ENCODE assay signal across 19 mouse cellular contexts in genomic region chr1:35697218-35697617, GRCm38 (mm10).
DNase-seq lines count a peak whose midpoint lies in the region; ATAC-seq and TF ChIP-seq lines count a peak whose summit lies in the region.
"Had no signal": no experiment of that assay in that cellular context is flagged by ENCODE, and none has a peak within 500 bp of the region (broad histone marks: within the 10 kb centered on the region; RNA-seq: fewer than 3 reads in every experiment).

No protein-coding gene starts in this region.

- H3K4me1 ChIP-seq in lung, embryonic 16.5 days (replicated peaks; ENCODE audit: control insufficient read depth, insufficient read depth, low read length): no peaks in the 10 kb centered on the region
- no peaks in the 10 kb centered on the region for H3K4me1 ChIP-seq in midbrain, postnatal 0 days (ENCODE audit: insufficient read depth, low read length)
- H3K4me1 ChIP-seq: lung, embryonic 15.5 days; stomach, embryonic 15.5 days had no signal

- H3K27me3 ChIP-seq in lung, embryonic 16.5 days (ENCODE audit: control insufficient read depth, insufficient read depth, low read depth, low read length): no peaks in the 10 kb centered on the region
- H3K27me3 ChIP-seq in midbrain, postnatal 0 days (ENCODE audit: insufficient read depth, low read length): no peaks in the 10 kb centered on the region
- H3K27me3 ChIP-seq: embryonic facial prominence, embryonic 15.5 days; limb, embryonic 15.5 days; lung, embryonic 15.5 days; neural tube, embryonic 12.5 days; stomach, embryonic 15.5 days had no signal

- 10% methylated on average over 4 of the region's 4 CpGs for WGBS in lung, embryonic 16.5 days
- WGBS in midbrain, postnatal 0 days: 9% methylated on average over 4 of the region's 4 CpGs

- peak; percentile 51 for ATAC-seq in lung, embryonic 16.5 days (ENCODE audit: low read depth)
- ATAC-seq in midbrain, postnatal 0 days (ENCODE audit: low FRiP score): no peak

- TF ChIP-seq CTCF in midbrain, postnatal 0 days (IDR thresholded peaks at IDR 0.05): no peak; the same call in 1 of the 2 replicates

- peak; percentile 82 for DNase-seq in heart, adult 11 months
- no peak for DNase-seq in heart, postnatal 25 days (ENCODE audit: low spot score)
- DNase-seq in lung, adult 18-20 months: no peak
- peak; percentile 27 for DNase-seq in lung, postnatal 14 days
- DNase-seq in midbrain, postnatal 0 days (ENCODE audit: low spot score): peak; percentile 46
- DNase-seq in adrenal gland, postnatal 36 days: no peak
- DNase-seq: adrenal gland, postnatal 25 days; cerebellum, adult 9-11 months; gastrocnemius, postnatal 14 days; heart, postnatal 14 days; kidney, adult 18-20 months; right cerebral cortex, postnatal 14 days; thymus, adult 2 months had no signal

- no peaks in the 10 kb centered on the region for H3K36me3 ChIP-seq in lung, embryonic 16.5 days (ENCODE audit: control insufficient read depth, insufficient read depth, low read length)
- H3K36me3 ChIP-seq in midbrain, postnatal 0 days (ENCODE audit: insufficient read depth, low read length): no peaks in the 10 kb centered on the region
- H3K36me3 ChIP-seq: embryonic facial prominence, embryonic 15.5 days; limb, embryonic 15.5 days; lung, embryonic 15.5 days; neural tube, embryonic 12.5 days; stomach, embryonic 15.5 days had no signal

- H3K9me3 ChIP-seq in lung, embryonic 16.5 days (ENCODE audit: control insufficient read depth, low read length): no peaks in the 10 kb centered on the region
- H3K9me3 ChIP-seq in midbrain, postnatal 0 days (ENCODE audit: low read length): no peaks in the 10 kb centered on the region
- H3K9me3 ChIP-seq: embryonic facial prominence, embryonic 15.5 days; limb, embryonic 15.5 days; lung, embryonic 15.5 days; stomach, embryonic 15.5 days had no signal

- intact Hi-C loops in heart, postnatal 25 days (cut with DNase I): no loop called here

- no peak overlapping the region for H3K9ac ChIP-seq in lung, embryonic 16.5 days (ENCODE audit: low read length)
- H3K9ac ChIP-seq in midbrain, postnatal 0 days (replicated peaks; ENCODE audit: low read length, poor library complexity, severe bottlenecking): no peak overlapping the region
- H3K9ac ChIP-seq: embryonic facial prominence, embryonic 15.5 days; limb, embryonic 15.5 days; lung, embryonic 15.5 days; stomach, embryonic 15.5 days had no signal

- H3K4me2 ChIP-seq in lung, embryonic 16.5 days (ENCODE audit: low read depth, low read length): no peak overlapping the region
- no peak overlapping the region for H3K4me2 ChIP-seq in midbrain, postnatal 0 days (ENCODE audit: low read depth, low read length, poor library complexity, severe bottlenecking)
- H3K4me2 ChIP-seq: embryonic facial prominence, embryonic 15.5 days; limb, embryonic 15.5 days; lung, embryonic 15.5 days; neural tube, embryonic 12.5 days; stomach, embryonic 15.5 days had no signal

- no peak overlapping the region for H3K27ac ChIP-seq in lung, embryonic 16.5 days (ENCODE audit: low read length)
- no peak overlapping the region for H3K27ac ChIP-seq in midbrain, postnatal 0 days (ENCODE audit: low read depth, low read length)
- H3K27ac ChIP-seq: embryonic facial prominence, embryonic 15.5 days; limb, embryonic 15.5 days; lung, embryonic 15.5 days; neural tube, embryonic 12.5 days; stomach, embryonic 15.5 days had no signal

- no peak overlapping the region for H3K4me3 ChIP-seq in lung, embryonic 16.5 days (ENCODE audit: low read length)
- H3K4me3 ChIP-seq in midbrain, postnatal 0 days (ENCODE audit: low read depth, low read length): no peak overlapping the region
- H3K4me3 ChIP-seq: embryonic facial prominence, embryonic 15.5 days; limb, embryonic 15.5 days; lung, embryonic 15.5 days; neural tube, embryonic 12.5 days; stomach, embryonic 15.5 days had no signal

Comparison
In these comparisons a context has a peak if more than half of its experiments do, and no peak if none do; other contexts are left out.
1. DNase-seq: peak in heart, adult 11 months (single experiment), lung, postnatal 14 days (single experiment) and midbrain, postnatal 0 days (single experiment); none in heart, postnatal 25 days (single experiment), lung, adult 18-20 months (0 of 2) and adrenal gland, postnatal 36 days (0 of 2).